Mouse (Mus musculus): ENCODE results near the gene Micu1.

DNA sequence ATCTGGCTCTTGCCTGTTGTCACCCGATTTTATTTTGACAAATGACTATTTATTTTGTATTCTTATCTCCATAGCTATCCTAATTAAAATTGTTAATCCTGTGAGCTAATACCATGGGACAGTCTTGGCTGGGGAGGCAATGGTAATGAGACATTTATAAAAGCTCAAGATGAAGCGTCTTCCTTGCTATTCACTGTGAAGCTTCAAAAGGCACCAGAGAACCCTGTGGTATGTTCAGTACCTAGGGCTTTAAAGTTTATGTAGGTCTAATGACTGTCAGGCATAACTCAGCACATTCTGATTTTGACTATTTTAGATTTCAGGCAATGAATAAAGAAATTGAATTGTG is 69.7 kb downstream of the Micu1 start:
- TF ChIP-seq POLR2A (IDR thresholded peaks at IDR 0.05; ENCODE audit: insufficient read depth, low read depth, low read length) (no peak), CTCF (IDR thresholded peaks at IDR 0.05; ENCODE audit: insufficient read depth, low read depth, low read length) (no peak)

Data from olfactory bulb, adult 2 months (tissue).